Mouse (Mus musculus) liver, embryonic 11.5 days (tissue): ENCODE data around the gene Gstz1. TPM values are rescaled to one million over a fixed set of nuclear protein-coding genes. Genes with fewer than 3 reads are reported as not detected.
A peak's percentile ranks its signal among the peaks of the same experiment; 100 is the strongest.

Source experiments
- ATAC-seq: fragments of 200-750 bp; cut with Nextera tagmentation; replicated peaks from 2 replicates; pipeline ENCODE4 v1.8.0; 2017; ENCODE audit warnings: moderate number of reproducible peaks, mild to moderate bottlenecking, moderate TSS enrichment, moderate library complexity; ENCODE audit not compliant: low FRiP score
- DNase-seq: peaks from one replicate; pipeline ENCODE4 v3.0.0-alpha.2; 2017; ENCODE audit warnings: low spot score
- H3K27ac ChIP-seq: fragments of 300-500 bp; sonication (generic); 2 replicates; pipeline ENCODE4 v1.5.1; 2014; ENCODE audit warnings: mild to moderate bottlenecking, low read depth, low read length, control low read depth
- H3K27me3 ChIP-seq: fragments of 300-500 bp; sonication (generic); replicated peaks from 2 replicates; pipeline ENCODE4 v1.6.1; 2014; ENCODE audit warnings: low read length, mixed read lengths; ENCODE audit not compliant: control insufficient read depth, insufficient read depth
- H3K36me3 ChIP-seq: fragments of 300-500 bp; sonication (generic); 2 replicates; pipeline ENCODE4 v1.6.1; 2014; ENCODE audit warnings: mild to moderate bottlenecking, low read length, moderate library complexity, mixed read lengths; ENCODE audit not compliant: control insufficient read depth, insufficient read depth
- H3K4me1 ChIP-seq: fragments of 300-500 bp; sonication (generic); replicated peaks from 2 replicates; pipeline ENCODE4 v1.6.1; 2014; ENCODE audit warnings: low read length, mixed read lengths; ENCODE audit not compliant: control insufficient read depth, insufficient read depth
- H3K4me2 ChIP-seq: fragments of 300-500 bp; sonication (generic); 2 replicates; pipeline ENCODE4 v1.6.1; 2014; ENCODE audit warnings: mild to moderate bottlenecking, control low read depth, moderate library complexity
- H3K4me3 ChIP-seq: fragments of 300-500 bp; sonication (generic); 2 replicates; pipeline ENCODE4 v1.5.1; 2014; ENCODE audit warnings: low read depth, low read length, control low read depth
- H3K9ac ChIP-seq: fragments of 300-500 bp; sonication (generic); 2 replicates; pipeline ENCODE4 v1.6.1; 2014; ENCODE audit warnings: low read depth, low read length, control low read depth
- H3K9me3 ChIP-seq: fragments of 300-500 bp; sonication (generic); 2 replicates; pipeline ENCODE4 v1.6.1; 2016; ENCODE audit warnings: low read length, inconsistent platforms, mixed read lengths; ENCODE audit not compliant: control insufficient read depth
- WGBS: fragments of 180-500 bp; shearing (Covaris S2); extraction: QIAGEN DNeasy Blood & Tissue Kit; methylation state at CpG from one replicate; pipeline ENCODE4 v1.1.7; 2014; 5-methylcytosine and 5-hydroxymethylcytosine counted together
- polyA plus RNA-seq: library from polyadenylated mRNA; unstranded; fragments of >200 nt; fragmentation: Nextera tagmentation; extraction: Ambion mirVana; gene quantifications from 2 replicates; pipeline ENCODE4 v1.2.1, GENCODE M21; 2014

Gstz1 gene
- polyA plus RNA-seq, 1 experiment from 2014 or later, result 76.2 TPM

- Histone ChIP-seq H3K27ac (no peak overlapping the region), H3K4me2 (no peak overlapping the region), H3K9ac (no peak overlapping the region), H3K4me3 (no peak overlapping the region), H3K27me3 (no peaks in the 10 kb centered on the region), H3K36me3 (no peaks in the 10 kb centered on the region), H3K4me1 (no peaks in the 10 kb centered on the region), H3K9me3 (no peaks in the 10 kb centered on the region)
- WGBS, result 69% methylated on average over 4 of the region's 4 CpGs
- ATAC-seq (no peak), DNase-seq (no peak)
Observed at GRCm38 (mm10) chr12:87175194-87175946, 28.4 kb downstream of the Gstz1 start.

GRCm38 (mm10) chr12:87177631-87178030 lies 30.7 kb downstream of the Gstz1 start:
- H3K4me2 ChIP-seq, result no peak overlapping the region
- no peak for ATAC-seq
- WGBS, result 95% methylated on average over 4 of the region's 4 CpGs
- H3K27ac ChIP-seq, result no peak overlapping the region
- no peak for DNase-seq
- no peaks in the 10 kb centered on the region for H3K9me3 ChIP-seq
- H3K27me3 ChIP-seq, result no peaks in the 10 kb centered on the region
- H3K4me1 ChIP-seq, result no peaks in the 10 kb centered on the region
- H3K36me3 ChIP-seq, result no peaks in the 10 kb centered on the region
- H3K9ac ChIP-seq, result no peak overlapping the region
- H3K4me3 ChIP-seq, result no peak overlapping the region

- Histone ChIP-seq H3K27ac (no peak overlapping the region), H3K36me3 (no peaks in the 10 kb centered on the region), H3K4me1 (no peaks in the 10 kb centered on the region), H3K9me3 (no peaks in the 10 kb centered on the region), H3K4me2 (no peak overlapping the region), H3K4me3 (no peak overlapping the region), H3K9ac (no peak overlapping the region), H3K27me3 (no peaks in the 10 kb centered on the region)
- whole genome bisulfite sequencing, result 69% methylated on average over 3 of the region's 3 CpGs
- DNase-seq (no peak), ATAC-seq (no peak)
Observed at GRCm38 (mm10) chr12:87193008-87193407, 46.0 kb downstream of the Gstz1 start.

GRCm38 (mm10) chr12:87195069-87195468 lies 48.1 kb downstream of the Gstz1 start:
- H3K27me3 ChIP-seq, result no peaks in the 10 kb centered on the region
- ATAC-seq (no peak), DNase-seq (no peak)
- H3K36me3 ChIP-seq, result no peaks in the 10 kb centered on the region
- no peak overlapping the region for H3K9ac ChIP-seq
- no peak overlapping the region for H3K27ac ChIP-seq
- H3K9me3 ChIP-seq, result no peaks in the 10 kb centered on the region
- H3K4me2 ChIP-seq, result no peak overlapping the region
- peaks cover 5% of the 10 kb centered on the region for H3K4me1 ChIP-seq
- WGBS, result 78% methylated on average over 1 of the region's 1 CpGs
- no peak overlapping the region for H3K4me3 ChIP-seq

GRCm38 (mm10) chr12:87196310-87196709 lies 49.3 kb downstream of the Gstz1 start:
- Histone ChIP-seq H3K4me2 (no peak overlapping the region), H3K9me3 (no peaks in the 10 kb centered on the region), H3K27ac (no peak overlapping the region), H3K27me3 (0 out of 2 replicates have a peak, but pooled peaks cover 2% of the 10 kb centered on the region), H3K4me3 (no peak overlapping the region), H3K4me1 (peaks cover 7% of the 10 kb centered on the region), H3K9ac (no peak overlapping the region), H3K36me3 (no peaks in the 10 kb centered on the region)
- DNase-seq, result no peak
- ATAC-seq, result no peak

GRCm38 (mm10) chr12:87198792-87199191 lies 51.8 kb downstream of the Gstz1 start:
- Histone ChIP-seq H3K36me3 (no peaks in the 10 kb centered on the region), H3K27ac (no peak overlapping the region), H3K4me1 (peaks cover 7% of the 10 kb centered on the region), H3K9ac (no peak overlapping the region), H3K9me3 (no peaks in the 10 kb centered on the region), H3K4me2 (peak overlapping the region; percentile 87), H3K27me3 (0 out of 2 replicates have a peak, but pooled peaks cover 2% of the 10 kb centered on the region), H3K4me3 (peak overlapping the region; percentile 89)
- ATAC-seq (no peak), DNase-seq (no peak)
- 70% methylated on average over 6 of the region's 6 CpGs for WGBS

GRCm38 (mm10) chr12:87199206-87199972 lies 52.4 kb downstream of the Gstz1 start, which contains the start of gene Samd15:
Samd15 (plus strand) TSS chr12:87199723.
- peak; percentile 51 for ATAC-seq
- H3K9me3 ChIP-seq, result no peaks in the 10 kb centered on the region
- 2% methylated on average over 38 of the region's 38 CpGs for WGBS
- peak within 1 kb of the TSS; percentile 52 for H3K27ac ChIP-seq
- 0 out of 2 replicates have a peak, but pooled peaks cover 2% of the 10 kb centered on the region for H3K27me3 ChIP-seq
- no peaks in the 10 kb centered on the region for H3K36me3 ChIP-seq
- peak within 1 kb of the TSS; percentile 81 for H3K9ac ChIP-seq
- H3K4me2 ChIP-seq, result peak within 1 kb of the TSS; percentile 87
- peaks cover 7% of the 10 kb centered on the region for H3K4me1 ChIP-seq
- DNase-seq, result no peak
- peak within 1 kb of the TSS; percentile 89 for H3K4me3 ChIP-seq

- WGBS, result under 1% methylated on average over 63 of the region's 70 CpGs
- 0 out of 2 replicates have a peak, but pooled peaks cover 2% of the 10 kb centered on the region for H3K27me3 ChIP-seq
- no peaks in the 10 kb centered on the region for H3K36me3 ChIP-seq
- H3K9me3 ChIP-seq, result no peaks in the 10 kb centered on the region
- H3K4me3 ChIP-seq, result peak within 1 kb of the TSS; percentile 89
- peak; percentile 87 for ATAC-seq
- peaks cover 7% of the 10 kb centered on the region for H3K4me1 ChIP-seq
- peak within 1 kb of the TSS; percentile 52 for H3K27ac ChIP-seq
- DNase-seq, result peak; percentile 77
- peak within 1 kb of the TSS; percentile 81 for H3K9ac ChIP-seq
- H3K4me2 ChIP-seq, result peak within 1 kb of the TSS; percentile 87
Observed at GRCm38 (mm10) chr12:87199973-87200586, 53.1 kb downstream of the Gstz1 start, which contains the start of gene Tmed8. Tmed8 (minus strand) TSS chr12:87200454.
